Mouse (Mus musculus): ENCODE measurements around the gene D430042O09Rik. TPM values are rescaled to one million over a fixed set of nuclear protein-coding genes. Genes with fewer than 3 reads are reported as not detected.

D430042O09Rik gene
- polyA plus RNA-seq, 1 experiment from 2014 or later, result 6.6 TPM

- no peak overlapping the region for H3K27ac ChIP-seq (ENCODE audit: low read depth, low read length)
- DNase-seq (ENCODE audit: low spot score) (no peak), ATAC-seq (replicated peaks; ENCODE audit: low FRiP score) (no peak)
- H3K4me1 ChIP-seq (replicated peaks; ENCODE audit: control insufficient read depth, insufficient read depth, low read length), result no peaks in the 10 kb centered on the region
- H3K27me3 ChIP-seq (replicated peaks; ENCODE audit: control insufficient read depth, insufficient read depth, low read length), result no peaks in the 10 kb centered on the region
- no peak overlapping the region for H3K4me2 ChIP-seq
- H3K9me3 ChIP-seq (ENCODE audit: control insufficient read depth, low read length), result no peaks in the 10 kb centered on the region
- no peak overlapping the region for H3K9ac ChIP-seq (ENCODE audit: low read depth, low read length)
- H3K36me3 ChIP-seq (ENCODE audit: control insufficient read depth, insufficient read depth, low read length), result no peaks in the 10 kb centered on the region
- H3K4me3 ChIP-seq (ENCODE audit: low read depth, low read length), result no peak overlapping the region
Observed at GRCm38 (mm10) chr7:125722127-125722526, 14.4 kb downstream of the D430042O09Rik start.

DNA sequence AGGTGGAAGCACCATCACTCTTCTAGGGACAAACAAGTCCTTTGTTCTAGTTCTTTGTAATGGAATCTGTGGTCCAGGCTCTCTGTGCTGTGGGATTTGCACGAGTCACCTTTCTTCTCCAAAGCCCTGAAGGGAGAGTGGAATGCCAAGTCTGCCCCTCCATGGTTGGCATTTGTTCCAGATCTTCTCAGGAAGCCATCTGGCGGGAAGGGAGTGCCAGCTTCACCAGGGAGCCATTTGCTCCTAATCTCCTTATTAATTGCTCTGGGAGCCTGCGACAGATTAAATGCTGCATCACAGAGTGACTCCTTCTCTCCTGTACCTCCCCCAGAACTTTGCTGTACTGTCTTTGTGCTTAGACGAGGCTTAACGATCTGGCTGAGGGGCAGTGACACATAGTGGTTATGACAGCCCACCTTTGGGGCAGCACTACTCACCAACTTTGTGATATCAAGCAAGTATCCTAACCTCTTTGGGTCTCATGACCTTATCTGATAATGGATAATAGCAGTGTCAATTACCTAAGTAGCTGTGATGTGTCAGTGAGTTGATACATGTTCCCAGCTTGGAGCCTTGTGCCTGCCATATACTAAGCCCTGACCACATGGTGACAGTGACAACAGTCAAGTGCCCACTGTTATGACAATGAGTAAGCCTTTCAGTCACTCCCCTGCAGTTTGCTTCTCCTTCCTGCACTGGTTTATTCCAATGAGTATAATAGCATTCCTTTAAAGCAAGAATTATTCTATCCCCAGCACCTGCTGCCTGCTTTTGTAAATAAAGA is 15.7 kb downstream of the D430042O09Rik start:
- Histone ChIP-seq H3K9me3 (ENCODE audit: control insufficient read depth, low read length) (no peaks in the 10 kb centered on the region), H3K4me1 (replicated peaks; ENCODE audit: control insufficient read depth, insufficient read depth, low read length) (no peaks in the 10 kb centered on the region), H3K4me2 (no peak overlapping the region), H3K36me3 (ENCODE audit: control insufficient read depth, insufficient read depth, low read length) (no peaks in the 10 kb centered on the region), H3K27me3 (replicated peaks; ENCODE audit: control insufficient read depth, insufficient read depth, low read length) (no peaks in the 10 kb centered on the region), H3K9ac (ENCODE audit: low read depth, low read length) (no peak overlapping the region), H3K27ac (ENCODE audit: low read depth, low read length) (no peak overlapping the region), H3K4me3 (ENCODE audit: low read depth, low read length) (no peak overlapping the region)
- DNase-seq (ENCODE audit: low spot score), result no peak
- 58% methylated on average over 5 of the region's 5 CpGs for WGBS
- ATAC-seq (replicated peaks; ENCODE audit: low FRiP score), result no peak

- ATAC-seq (replicated peaks; ENCODE audit: low FRiP score) (no peak), DNase-seq (ENCODE audit: low spot score) (no peak)
- Histone ChIP-seq H3K4me1 (replicated peaks; ENCODE audit: control insufficient read depth, insufficient read depth, low read length) (peaks cover 5% of the 10 kb centered on the region; the same call in 1 of the 2 replicates), H3K4me2 (no peak overlapping the region), H3K27me3 (replicated peaks; ENCODE audit: control insufficient read depth, insufficient read depth, low read length) (no peaks in the 10 kb centered on the region), H3K36me3 (ENCODE audit: control insufficient read depth, insufficient read depth, low read length) (no peaks in the 10 kb centered on the region), H3K27ac (ENCODE audit: low read depth, low read length) (no peak overlapping the region), H3K9ac (ENCODE audit: low read depth, low read length) (no peak overlapping the region), H3K4me3 (ENCODE audit: low read depth, low read length) (no peak overlapping the region), H3K9me3 (ENCODE audit: control insufficient read depth, low read length) (no peaks in the 10 kb centered on the region)
Observed at GRCm38 (mm10) chr7:125731679-125732078, 24.0 kb downstream of the D430042O09Rik start.

- DNase-seq (ENCODE audit: low spot score) (no peak), ATAC-seq (replicated peaks; ENCODE audit: low FRiP score) (no peak)
- no peaks in the 10 kb centered on the region for H3K36me3 ChIP-seq (ENCODE audit: control insufficient read depth, insufficient read depth, low read length)
- no peaks in the 10 kb centered on the region for H3K27me3 ChIP-seq (replicated peaks; ENCODE audit: control insufficient read depth, insufficient read depth, low read length)
- no peak overlapping the region for H3K4me2 ChIP-seq
- no peak overlapping the region for H3K9ac ChIP-seq (ENCODE audit: low read depth, low read length)
- no peak overlapping the region for H3K4me3 ChIP-seq (ENCODE audit: low read depth, low read length)
- peaks cover 5% of the 10 kb centered on the region; the same call in 1 of the 2 replicates for H3K4me1 ChIP-seq (replicated peaks; ENCODE audit: control insufficient read depth, insufficient read depth, low read length)
- no peaks in the 10 kb centered on the region for H3K9me3 ChIP-seq (ENCODE audit: control insufficient read depth, low read length)
- H3K27ac ChIP-seq (ENCODE audit: low read depth, low read length), result no peak overlapping the region
- 86% methylated on average over 4 of the region's 4 CpGs for WGBS
Observed at GRCm38 (mm10) chr7:125733791-125734190, 26.1 kb downstream of the D430042O09Rik start.

DNA sequence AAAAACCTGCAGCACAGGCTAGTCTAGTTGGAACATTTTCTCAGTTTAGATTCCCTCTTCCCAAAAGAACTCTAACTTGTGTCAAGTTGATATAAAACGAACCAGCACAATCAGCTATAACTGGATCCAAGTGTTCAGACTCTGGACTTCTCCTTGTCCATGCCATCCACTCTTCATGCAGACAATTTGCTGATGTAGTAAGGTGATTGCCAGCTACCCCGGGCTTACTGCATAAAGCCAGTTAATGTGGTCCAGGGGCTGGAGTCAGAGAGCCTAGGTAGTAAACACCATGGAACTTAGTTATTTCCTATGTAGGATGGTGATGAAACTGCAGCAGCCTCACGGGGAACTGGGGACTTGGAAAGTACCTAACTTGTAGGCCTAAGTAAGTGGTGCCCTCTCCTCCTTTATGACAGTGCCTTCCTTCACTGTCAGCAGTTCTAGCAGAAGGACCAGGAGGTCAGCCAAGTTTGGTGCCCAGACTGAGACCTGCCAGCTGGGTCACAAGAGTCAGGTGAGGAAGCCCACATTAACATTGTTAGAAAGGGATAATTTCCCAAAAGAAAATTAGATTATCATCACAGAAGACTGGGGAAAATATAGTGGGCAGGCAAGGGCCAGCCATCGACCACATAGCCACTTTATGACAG is 28.8 kb downstream of the D430042O09Rik start:
- 75% methylated on average over 4 of the region's 4 CpGs for WGBS
- no peak for ATAC-seq (replicated peaks; ENCODE audit: low FRiP score)
- Histone ChIP-seq H3K4me2 (no peak overlapping the region), H3K4me3 (ENCODE audit: low read depth, low read length) (no peak overlapping the region), H3K27me3 (replicated peaks; ENCODE audit: control insufficient read depth, insufficient read depth, low read length) (no peaks in the 10 kb centered on the region), H3K9me3 (ENCODE audit: control insufficient read depth, low read length) (no peaks in the 10 kb centered on the region), H3K36me3 (ENCODE audit: control insufficient read depth, insufficient read depth, low read length) (no peaks in the 10 kb centered on the region), H3K27ac (ENCODE audit: low read depth, low read length) (no peak overlapping the region), H3K9ac (ENCODE audit: low read depth, low read length) (no peak overlapping the region), H3K4me1 (replicated peaks; ENCODE audit: control insufficient read depth, insufficient read depth, low read length) (peaks cover 5% of the 10 kb centered on the region; the same call in 1 of the 2 replicates)
- DNase-seq (ENCODE audit: low spot score), result no peak

DNA sequence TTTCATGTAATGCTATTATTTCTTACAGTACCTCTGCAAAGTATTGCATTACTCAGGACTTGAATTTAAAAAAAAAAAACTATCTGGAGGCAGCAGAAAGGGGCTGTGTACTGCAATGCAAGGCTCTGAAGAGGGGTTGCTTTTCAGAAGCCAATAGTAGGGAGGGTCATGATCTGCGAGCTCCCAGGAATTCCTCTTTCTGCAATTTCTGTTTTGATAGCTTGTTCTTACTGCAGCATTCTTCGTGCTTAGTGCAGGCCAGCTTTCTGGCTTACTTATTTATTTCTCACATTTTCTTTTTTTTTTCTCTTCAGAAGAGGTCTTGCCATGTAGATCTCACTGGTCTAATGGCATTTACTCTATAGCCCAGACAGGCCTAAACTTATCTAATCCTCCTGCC is 32.8 kb downstream of the D430042O09Rik start:
- Histone ChIP-seq H3K4me1 (replicated peaks; ENCODE audit: control insufficient read depth, insufficient read depth, low read length) (no peaks in the 10 kb centered on the region), H3K9me3 (ENCODE audit: control insufficient read depth, low read length) (no peaks in the 10 kb centered on the region), H3K4me3 (ENCODE audit: low read depth, low read length) (no peak overlapping the region), H3K36me3 (ENCODE audit: control insufficient read depth, insufficient read depth, low read length) (no peaks in the 10 kb centered on the region), H3K9ac (ENCODE audit: low read depth, low read length) (no peak overlapping the region), H3K4me2 (no peak overlapping the region), H3K27ac (ENCODE audit: low read depth, low read length) (no peak overlapping the region), H3K27me3 (replicated peaks; ENCODE audit: control insufficient read depth, insufficient read depth, low read length) (no peaks in the 10 kb centered on the region)
- no peak for ATAC-seq (replicated peaks; ENCODE audit: low FRiP score)
- DNase-seq (ENCODE audit: low spot score), result no peak
- 85% methylated on average over 2 of the region's 2 CpGs for WGBS

DNA sequence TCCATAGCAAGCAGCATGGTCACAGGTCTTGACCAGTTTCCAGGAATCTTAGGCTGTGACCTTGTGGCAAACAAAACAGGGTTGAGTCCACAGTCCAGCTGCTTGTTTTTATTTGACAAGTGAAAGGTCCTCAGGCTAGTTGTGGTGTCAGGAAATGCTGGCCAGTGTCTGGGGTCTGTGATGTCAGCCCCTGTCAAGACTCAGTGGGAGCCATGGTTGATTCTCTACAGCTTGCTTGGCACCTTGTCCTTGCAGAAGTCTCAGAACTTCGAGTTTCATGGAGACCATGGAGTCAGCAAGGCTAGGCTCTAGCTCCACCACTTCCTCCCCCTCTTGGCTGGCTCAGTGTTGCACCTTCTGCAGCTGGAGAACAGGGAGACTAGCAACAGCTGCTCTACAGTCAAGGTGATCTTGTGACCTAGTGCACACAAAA is 33.6 kb downstream of the D430042O09Rik start:
- Histone ChIP-seq H3K9me3 (ENCODE audit: control insufficient read depth, low read length) (no peaks in the 10 kb centered on the region), H3K27me3 (replicated peaks; ENCODE audit: control insufficient read depth, insufficient read depth, low read length) (no peaks in the 10 kb centered on the region), H3K4me2 (no peak overlapping the region), H3K36me3 (ENCODE audit: control insufficient read depth, insufficient read depth, low read length) (no peaks in the 10 kb centered on the region), H3K9ac (ENCODE audit: low read depth, low read length) (no peak overlapping the region), H3K4me1 (replicated peaks; ENCODE audit: control insufficient read depth, insufficient read depth, low read length) (no peaks in the 10 kb centered on the region), H3K27ac (ENCODE audit: low read depth, low read length) (no peak overlapping the region), H3K4me3 (ENCODE audit: low read depth, low read length) (no peak overlapping the region)
- DNase-seq (ENCODE audit: low spot score) (no peak), ATAC-seq (replicated peaks; ENCODE audit: low FRiP score) (no peak)
- WGBS, result 37% methylated on average over 1 of the region's 1 CpGs

- no peaks in the 10 kb centered on the region for H3K4me1 ChIP-seq (replicated peaks; ENCODE audit: control insufficient read depth, insufficient read depth, low read length)
Observed at GRCm38 (mm10) chr7:125744774-125745173, 37.1 kb downstream of the D430042O09Rik start.

More at GRCm38 (mm10) chr7:125744774-125745173, 37.1 kb downstream of the D430042O09Rik start:
- Histone ChIP-seq H3K9ac (ENCODE audit: low read depth, low read length) (no peak overlapping the region), H3K27ac (ENCODE audit: low read depth, low read length) (no peak overlapping the region), H3K9me3 (ENCODE audit: control insufficient read depth, low read length) (no peaks in the 10 kb centered on the region), H3K4me2 (no peak overlapping the region), H3K27me3 (replicated peaks; ENCODE audit: control insufficient read depth, insufficient read depth, low read length) (no peaks in the 10 kb centered on the region), H3K36me3 (ENCODE audit: control insufficient read depth, insufficient read depth, low read length) (no peaks in the 10 kb centered on the region), H3K4me3 (ENCODE audit: low read depth, low read length) (no peak overlapping the region)
- WGBS, result 77% methylated on average over 1 of the region's 1 CpGs
- DNase-seq (ENCODE audit: low spot score) (no peak), ATAC-seq (replicated peaks; ENCODE audit: low FRiP score) (no peak)
